Mouse (Mus musculus) intestine, embryonic 14.5 days (tissue): ENCODE measurements around the gene E2f4. TPM values are rescaled to one million over a fixed set of nuclear protein-coding genes. Genes with fewer than 3 reads are reported as not detected.
A peak's percentile ranks its signal among the peaks of the same experiment; 100 is the strongest.

Source experiments
- ATAC-seq: fragments of 200-750 bp; cut with Nextera tagmentation; replicated peaks from 2 replicates; pipeline ENCODE4 v1.8.0; 2017; ENCODE audit warnings: low read depth, moderate number of reproducible peaks, moderate TSS enrichment, moderate library complexity; ENCODE audit not compliant: low FRiP score, low TSS enrichment
- DNase-seq: peaks from one replicate; pipeline ENCODE4 v3.0.0-alpha.2; 2018; ENCODE audit warnings: low spot score
- H3K27ac ChIP-seq: fragments of 300-500 bp; sonication (generic); 2 replicates; pipeline ENCODE4 v1.5.1; 2014; ENCODE audit warnings: low read depth, mild to moderate bottlenecking, control low read depth
- H3K27me3 ChIP-seq: fragments of 300-500 bp; sonication (generic); replicated peaks from 2 replicates; pipeline ENCODE4 v1.6.1; 2014; ENCODE audit warnings: low read length, control low read depth; ENCODE audit not compliant: control insufficient read depth, insufficient read depth
- H3K36me3 ChIP-seq: fragments of 300-500 bp; sonication (generic); 2 replicates; pipeline ENCODE4 v1.6.1; 2014; ENCODE audit warnings: low read length, control low read depth; ENCODE audit not compliant: control insufficient read depth, insufficient read depth
- H3K4me1 ChIP-seq: fragments of 300-500 bp; sonication (generic); replicated peaks from 2 replicates; pipeline ENCODE4 v1.6.1; 2014; ENCODE audit warnings: low read length, control low read depth, mixed read lengths; ENCODE audit not compliant: control insufficient read depth, insufficient read depth
- H3K4me2 ChIP-seq: fragments of 300-500 bp; sonication (generic); 2 replicates; pipeline ENCODE4 v1.6.1; 2014; ENCODE audit warnings: low read length
- H3K4me3 ChIP-seq: fragments of 300-500 bp; sonication (generic); 2 replicates; pipeline ENCODE4 v1.5.1; 2014; ENCODE audit warnings: low read depth, low read length, control low read depth, mixed read lengths
- H3K9ac ChIP-seq: fragments of 300-500 bp; sonication (generic); 2 replicates; pipeline ENCODE4 v1.6.1; 2014; ENCODE audit warnings: mild to moderate bottlenecking, low read length
- H3K9me3 ChIP-seq: fragments of 300-500 bp; sonication (generic); 2 replicates; pipeline ENCODE4 v1.6.1; 2016; ENCODE audit warnings: low read length, control low read depth; ENCODE audit not compliant: control insufficient read depth
- WGBS: fragments of 180-500 bp; shearing (Covaris S2); extraction: QIAGEN DNeasy Blood & Tissue Kit; methylation state at CpG from one replicate; pipeline ENCODE4 v1.1.7; 2014; 5-methylcytosine and 5-hydroxymethylcytosine counted together
- polyA plus RNA-seq: library from polyadenylated mRNA; unstranded; fragments of >200 nt; fragmentation: Nextera tagmentation; extraction: Ambion mirVana; gene quantifications from 2 replicates; pipeline ENCODE4 v1.2.1, GENCODE M21; 2014

Gene E2f4
- polyA plus RNA-seq, 1 experiment from 2014 or later, result 114 TPM

DNA sequence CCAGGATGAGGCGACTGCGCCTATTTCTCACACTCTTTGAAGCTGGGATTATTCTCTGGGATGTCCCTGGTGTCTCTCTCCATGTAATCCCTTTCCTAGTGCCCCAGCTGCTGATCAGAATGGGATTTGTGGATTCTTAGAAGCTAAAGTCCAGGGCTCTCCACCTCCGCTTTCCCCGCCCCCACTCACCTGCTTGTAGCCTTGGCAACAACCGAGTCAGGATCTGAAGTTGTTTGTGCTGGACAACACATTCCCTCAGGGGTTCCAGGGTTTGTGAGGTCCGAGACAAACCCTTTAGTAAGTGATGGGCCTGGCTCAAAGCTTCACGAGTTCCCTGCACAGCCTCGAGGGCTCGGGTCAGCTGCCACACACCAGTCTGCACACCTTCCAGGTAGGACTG lies 2.7 kb upstream of the E2f4 start:
- Histone ChIP-seq H3K36me3 (peaks cover 12% of the 10 kb centered on the region), H3K9me3 (no peaks in the 10 kb centered on the region), H3K9ac (no peak overlapping the region), H3K4me1 (peaks cover 25% of the 10 kb centered on the region), H3K27ac (no peak overlapping the region), H3K4me2 (no peak overlapping the region; the same call in 1 of the 2 replicates), H3K27me3 (peaks cover 10% of the 10 kb centered on the region), H3K4me3 (no peak overlapping the region)
- WGBS, result 62% methylated on average over 9 of the region's 9 CpGs
- ATAC-seq (no peak), DNase-seq (no peak)

- ATAC-seq, result no peak
Observed at GRCm38 (mm10) chr8:105295256-105295655, 2.2 kb upstream of the E2f4 start.

DNA sequence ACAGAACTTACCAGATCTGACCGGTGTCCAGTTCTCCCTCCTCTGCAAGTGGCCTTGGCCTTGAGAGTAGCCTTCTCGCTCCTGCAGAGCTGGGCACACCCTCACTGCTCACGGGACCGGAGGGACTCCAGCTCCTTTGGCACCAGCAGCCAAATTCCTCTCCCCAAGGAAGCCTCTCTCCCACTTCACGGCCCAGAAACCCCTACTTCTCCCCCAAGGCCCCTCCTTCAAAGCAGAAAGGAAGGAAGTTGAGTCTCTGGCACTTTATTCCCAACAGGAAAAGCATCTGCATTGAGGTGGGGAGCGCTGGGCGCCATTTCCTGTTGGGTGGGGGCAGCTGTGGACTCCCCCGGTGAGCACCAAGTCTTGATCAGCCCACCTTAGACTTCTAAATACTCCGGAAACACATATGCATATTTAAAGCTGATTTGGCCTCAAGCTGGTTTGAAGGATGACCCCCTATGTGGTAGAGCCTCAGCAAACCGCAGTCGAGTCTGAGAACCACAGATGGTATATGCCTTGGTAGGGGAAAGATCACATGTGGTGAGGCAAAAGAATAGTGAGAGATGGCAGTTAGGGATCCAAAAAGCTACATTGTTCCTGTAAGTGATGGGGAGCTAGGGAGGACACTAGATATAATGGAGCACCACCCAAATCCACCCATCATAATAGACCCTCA lies 1.4 kb upstream of the E2f4 start, which contains the start of gene Exoc3l:
Exoc3l (minus strand) TSS at position 207 of the 679 bp plus-strand sequence.
- Histone ChIP-seq H3K27ac (no peak within 1 kb of the TSS), H3K9ac (peak within 1 kb of the TSS; percentile 63; the same call in 1 of the 2 replicates)
- no peak for ATAC-seq

More at GRCm38 (mm10) chr8:105295256-105295655, 2.2 kb upstream of the E2f4 start:
- DNase-seq, result no peak
- no peak overlapping the region for H3K27ac ChIP-seq
- peaks cover 6% of the 10 kb centered on the region for H3K27me3 ChIP-seq
- no peaks in the 10 kb centered on the region for H3K9me3 ChIP-seq
- no peak overlapping the region for H3K9ac ChIP-seq
- H3K4me3 ChIP-seq, result peak overlapping the region; percentile 1; the same call in 1 of the 2 replicates
- peak overlapping the region; percentile 18; the same call in 1 of the 2 replicates for H3K4me2 ChIP-seq
- WGBS, result 70% methylated on average over 11 of the region's 11 CpGs
- H3K4me1 ChIP-seq, result peaks cover 21% of the 10 kb centered on the region
- H3K36me3 ChIP-seq, result peaks cover 17% of the 10 kb centered on the region

GRCm38 (mm10) chr8:105298351-105299252 lies 1.1 kb downstream of the E2f4 start:
- H3K4me1 ChIP-seq, result peaks cover 17% of the 10 kb centered on the region
- 59% methylated on average over 18 of the region's 18 CpGs for WGBS
- peak overlapping the region; percentile 59 for H3K4me3 ChIP-seq
- DNase-seq (no peak), ATAC-seq (no peak)
- H3K36me3 ChIP-seq, result peaks cover 48% of the 10 kb centered on the region
- no peaks in the 10 kb centered on the region for H3K9me3 ChIP-seq
- H3K4me2 ChIP-seq, result peak overlapping the region; percentile 94
- no peak overlapping the region for H3K27ac ChIP-seq
- H3K9ac ChIP-seq, result peak overlapping the region; percentile 63
- no peaks in the 10 kb centered on the region for H3K27me3 ChIP-seq

More for the DNA sequence above, 1.4 kb upstream of the E2f4 start, which contains the start of gene Exoc3l:
- peaks cover 17% of the 10 kb centered on the region for H3K4me1 ChIP-seq
- peaks cover 24% of the 10 kb centered on the region for H3K36me3 ChIP-seq
- no peaks in the 10 kb centered on the region for H3K9me3 ChIP-seq
- WGBS, result 53% methylated on average over 11 of the region's 11 CpGs
- H3K4me3 ChIP-seq, result peak within 1 kb of the TSS; percentile 59
- peak within 1 kb of the TSS; percentile 70 for H3K4me2 ChIP-seq
- no peaks in the 10 kb centered on the region for H3K27me3 ChIP-seq
- DNase-seq, result no peak

DNA sequence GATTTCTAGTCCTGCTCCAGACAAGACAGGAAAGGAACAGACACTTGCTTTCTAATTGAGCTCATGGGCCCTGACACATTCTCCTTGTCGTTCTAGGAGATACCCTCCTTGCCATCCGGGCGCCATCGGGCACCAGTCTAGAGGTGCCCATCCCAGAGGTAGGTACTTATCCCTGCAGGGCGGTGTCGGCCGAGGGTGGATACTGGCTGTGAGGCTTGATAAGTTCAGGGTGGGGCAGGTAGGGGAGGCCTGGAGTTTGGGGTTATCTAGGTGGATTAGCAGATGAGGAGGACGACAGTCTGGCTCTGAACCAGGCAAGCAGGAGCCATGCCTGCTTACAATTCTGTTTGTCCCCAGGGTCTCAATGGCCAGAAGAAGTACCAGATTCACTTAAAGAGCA lies 2.5 kb downstream of the E2f4 start:
- Histone ChIP-seq H3K4me1 (peaks cover 24% of the 10 kb centered on the region), H3K27me3 (no peaks in the 10 kb centered on the region), H3K36me3 (peaks cover 59% of the 10 kb centered on the region), H3K4me2 (no peak overlapping the region), H3K9me3 (no peaks in the 10 kb centered on the region), H3K4me3 (no peak overlapping the region), H3K9ac (no peak overlapping the region), H3K27ac (no peak overlapping the region)
- no peak for ATAC-seq
- DNase-seq, result no peak
- 94% methylated on average over 8 of the region's 8 CpGs for WGBS

DNA sequence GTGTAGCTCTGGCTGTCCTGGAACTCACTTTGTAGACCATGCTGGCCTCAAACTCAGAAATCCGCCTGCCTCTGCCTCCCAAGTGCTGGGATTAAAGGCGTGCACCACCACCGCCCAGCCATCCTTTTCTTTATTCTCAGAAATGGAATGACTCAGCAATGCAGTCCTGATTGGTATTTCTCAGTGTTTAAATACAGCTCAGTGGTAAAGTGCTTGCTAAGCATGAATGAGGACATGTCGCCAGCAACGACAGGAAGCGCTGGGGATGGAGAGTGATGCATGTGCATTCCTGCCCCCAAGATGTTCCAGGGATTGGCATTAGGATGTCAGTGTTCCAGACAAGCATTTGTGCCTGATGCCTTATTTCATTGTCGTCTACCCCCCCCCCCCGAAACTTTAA lies 5.9 kb downstream of the E2f4 start:
- no peak overlapping the region for H3K27ac ChIP-seq
- H3K4me1 ChIP-seq, result peaks cover 22% of the 10 kb centered on the region
- no peak overlapping the region for H3K9ac ChIP-seq
- H3K4me3 ChIP-seq, result no peak overlapping the region
- H3K4me2 ChIP-seq, result no peak overlapping the region
- no peaks in the 10 kb centered on the region for H3K9me3 ChIP-seq
- ATAC-seq (no peak), DNase-seq (no peak)
- H3K27me3 ChIP-seq, result no peaks in the 10 kb centered on the region
- peaks cover 67% of the 10 kb centered on the region for H3K36me3 ChIP-seq
- 80% methylated on average over 8 of the region's 8 CpGs for WGBS

DNA sequence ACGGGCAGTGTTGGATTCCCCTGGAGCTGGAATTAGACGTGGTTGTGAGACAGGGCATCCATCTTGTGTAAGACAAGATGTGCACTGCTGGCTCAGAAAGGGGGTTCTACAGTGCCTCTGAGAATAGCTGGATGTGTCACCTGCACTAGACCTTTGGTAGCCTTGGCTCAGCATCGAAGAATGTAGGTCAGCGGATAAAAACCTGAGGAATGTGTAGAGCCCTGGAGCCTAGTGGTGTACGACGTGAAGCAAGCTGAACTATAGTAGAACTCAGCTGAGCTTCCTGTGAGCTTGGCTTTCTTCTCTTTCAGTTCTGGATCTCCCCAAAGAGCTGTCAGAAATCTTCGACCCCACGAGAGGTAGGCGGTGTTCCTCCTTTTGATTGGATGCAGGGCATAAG lies 6.4 kb downstream of the E2f4 start:
- no peak overlapping the region for H3K4me3 ChIP-seq
- no peak overlapping the region for H3K9ac ChIP-seq
- DNase-seq (no peak), ATAC-seq (no peak)
- H3K9me3 ChIP-seq, result no peaks in the 10 kb centered on the region
- peaks cover 69% of the 10 kb centered on the region for H3K36me3 ChIP-seq
- no peak overlapping the region for H3K27ac ChIP-seq
- WGBS, result 84% methylated on average over 9 of the region's 9 CpGs
- H3K4me1 ChIP-seq, result peaks cover 18% of the 10 kb centered on the region
- H3K27me3 ChIP-seq, result no peaks in the 10 kb centered on the region
- no peak overlapping the region for H3K4me2 ChIP-seq

- H3K36me3 ChIP-seq, result peaks cover 65% of the 10 kb centered on the region
- DNase-seq, result no peak
- 62% methylated on average over 9 of the region's 9 CpGs for WGBS
- peaks cover 15% of the 10 kb centered on the region for H3K4me1 ChIP-seq
- no peak overlapping the region for H3K4me2 ChIP-seq
- no peak overlapping the region for H3K9ac ChIP-seq
- H3K27ac ChIP-seq, result peak overlapping the region; percentile 77; the same call in 1 of the 2 replicates
- H3K27me3 ChIP-seq, result no peaks in the 10 kb centered on the region
- no peak; the same call in 1 of the 2 replicates for ATAC-seq
- no peaks in the 10 kb centered on the region for H3K9me3 ChIP-seq
- no peak overlapping the region for H3K4me3 ChIP-seq
Observed at GRCm38 (mm10) chr8:105304325-105305210, 7.1 kb downstream of the E2f4 start.
